9 mouse cellular contexts compared by ENCODE assay signal in genomic region chr5:115215273-115216185, GRCm38 (mm10). TPM values are rescaled to one million over a fixed set of nuclear protein-coding genes. Genes with fewer than 3 reads are reported as not detected.
A peak's percentile ranks its signal among the peaks of the same experiment; 100 is the strongest.
DNase-seq lines count a peak whose midpoint lies in the region; ATAC-seq and TF ChIP-seq lines count a peak whose summit lies in the region.
"Had no signal": no experiment of that assay in that cellular context is flagged by ENCODE, and none has a peak within 500 bp of the region (broad histone marks: within the 10 kb centered on the region; RNA-seq: fewer than 3 reads in every experiment).

No protein-coding gene starts in this region.

- H3K36me3 ChIP-seq in lung, embryonic 14.5 days (ENCODE audit: insufficient read depth), result no peaks in the 10 kb centered on the region
- H3K36me3 ChIP-seq in limb, embryonic 10.5 days, result no peaks in the 10 kb centered on the region

- WGBS in lung, embryonic 14.5 days, result 27% methylated on average over 27 of the region's 27 CpGs
- WGBS in limb, embryonic 10.5 days, result 25% methylated on average over 27 of the region's 27 CpGs
- 27% methylated on average over 27 of the region's 27 CpGs for WGBS in olfactory bulb, adult 2 months

- H3K4me1 ChIP-seq in lung, embryonic 14.5 days (ENCODE audit: insufficient read depth), result no peaks in the 10 kb centered on the region
- H3K4me1 ChIP-seq in limb, embryonic 10.5 days, result peaks cover 20% of the 10 kb centered on the region
- peaks cover 16% of the 10 kb centered on the region for H3K4me1 ChIP-seq in olfactory bulb, adult 2 months (ENCODE audit: control insufficient read depth, insufficient read depth, low read length)

- DNase-seq in cerebellum, adult 9-11 months, result peak; percentile 59
- no peak for DNase-seq in lung, embryonic 14.5 days
- DNase-seq in lung, postnatal 25 days (ENCODE audit: low spot score), result no peak
- DNase-seq in limb, embryonic 10.5 days (ENCODE audit: low spot score), result peak; percentile 40
- no peak for DNase-seq in spleen, postnatal 36 days (ENCODE audit: low spot score in 2 of 2)
- DNase-seq: adrenal gland, postnatal 10 days had no signal

- no peak overlapping the region for H3K27ac ChIP-seq in lung, embryonic 14.5 days (ENCODE audit: low read depth)
- peak overlapping the region; percentile 88 for H3K27ac ChIP-seq in limb, embryonic 10.5 days
- peak overlapping the region; percentile 93 for H3K27ac ChIP-seq in olfactory bulb, adult 2 months (ENCODE audit: insufficient read depth, low read depth, low read length)

- peaks cover 12% of the 10 kb centered on the region for H3K27me3 ChIP-seq in lung, embryonic 14.5 days (ENCODE audit: insufficient read depth, low read length)
- peaks cover 22% of the 10 kb centered on the region for H3K27me3 ChIP-seq in limb, embryonic 10.5 days (ENCODE audit: low read depth, poor library complexity, severe bottlenecking)

- peak overlapping the region; percentile 63 for H3K4me2 ChIP-seq in lung, embryonic 14.5 days

- H3K9me3 ChIP-seq in lung, embryonic 14.5 days (ENCODE audit: low read depth, low read length), result no peaks in the 10 kb centered on the region
- no peaks in the 10 kb centered on the region for H3K9me3 ChIP-seq in limb, embryonic 10.5 days (replicated peaks)

- peak overlapping the region; percentile 32 for H3K4me3 ChIP-seq in lung, embryonic 14.5 days (ENCODE audit: low read depth, low read length)
- H3K4me3 ChIP-seq in limb, embryonic 10.5 days, result peak overlapping the region; percentile 58
- peak overlapping the region; percentile 65; the same call in 1 of the 2 replicates for H3K4me3 ChIP-seq in olfactory bulb, adult 2 months (ENCODE audit: insufficient read depth, low read depth, low read length)

- peak overlapping the region; percentile 38 for H3K9ac ChIP-seq in lung, embryonic 14.5 days

- no peak for ATAC-seq in cerebellum, adult (ENCODE audit: insufficient number of reproducible peaks, low FRiP score, low TSS enrichment)
- peak; percentile 50; the same call in 1 of the 2 replicates for ATAC-seq in lung, embryonic 14.5 days (ENCODE audit: insufficient read depth)
- no peak for ATAC-seq in monocyte, adult 5-6 weeks (replicated peaks; ENCODE audit: insufficient number of reproducible peaks, low FRiP score, low TSS enrichment, poor library complexity, severe bottlenecking)

- no peak for TF ChIP-seq POLR2A in olfactory bulb, adult 2 months (IDR thresholded peaks at IDR 0.05; ENCODE audit: insufficient read depth, low read depth, low read length)

- TF ChIP-seq CTCF in lung, embryonic 14.5 days (IDR thresholded peaks at IDR 0.05; ENCODE audit: low read depth), result no peak
- no peak for TF ChIP-seq CTCF in olfactory bulb, adult 2 months (IDR thresholded peaks at IDR 0.05; ENCODE audit: insufficient read depth, low read depth, low read length)

RNA-seq across cellular contexts. Expression of gene Pop5, which starts 20.1 kb away (rescaled TPM):
- 111 TPM in 2 replicates for polyA plus RNA-seq in lung, embryonic 14.5 days (2014; fragmentation: Nextera tagmentation; extraction: Ambion mirVana)
- polyA plus RNA-seq in limb, embryonic 10.5 days (2016; fragmentation: Nextera tagmentation; extraction: Ambion mirVana), result 130 and 157 TPM in 2 replicates
- polyA plus RNA-seq in olfactory bulb, adult 2 months (2012; ENCODE audit: insufficient read depth, insufficient read length, low replicate concordance, missing spikeins), result not detected in 2 replicates
- total RNA-seq in monocyte, adult 5-6 weeks (2017), result 57.1 to 85.3 TPM (median 81.5 TPM) in 3 replicates

RNA-seq across cellular contexts. Expression of gene Cabp1, which starts 21.3 kb away (rescaled TPM):
- 2.4 and 2.6 TPM in 2 replicates for polyA plus RNA-seq in lung, embryonic 14.5 days (2014; fragmentation: Nextera tagmentation; extraction: Ambion mirVana)
- polyA plus RNA-seq in limb, embryonic 10.5 days (2016; fragmentation: Nextera tagmentation; extraction: Ambion mirVana), result 1.9 and 2.6 TPM in 2 replicates
- not detected in 2 replicates for polyA plus RNA-seq in olfactory bulb, adult 2 months (2012; ENCODE audit: insufficient read depth, insufficient read length, low replicate concordance, missing spikeins)
- not detected in 3 replicates for total RNA-seq in monocyte, adult 5-6 weeks (2017)

RNA-seq across cellular contexts. Expression of gene Rnf10, which starts 57.2 kb away (rescaled TPM):
- 92.5 and 97.2 TPM in 2 replicates for polyA plus RNA-seq in lung, embryonic 14.5 days (2014; fragmentation: Nextera tagmentation; extraction: Ambion mirVana)
- 159 and 160 TPM in 2 replicates for polyA plus RNA-seq in limb, embryonic 10.5 days (2016; fragmentation: Nextera tagmentation; extraction: Ambion mirVana)
- polyA plus RNA-seq in olfactory bulb, adult 2 months (2012; ENCODE audit: insufficient read depth, insufficient read length, low replicate concordance, missing spikeins), result 496 TPM in 1 of 2 replicates, not detected in the other
- 58.1 to 134 TPM (median 61.2 TPM) in 3 replicates for total RNA-seq in monocyte, adult 5-6 weeks (2017)

RNA-seq across cellular contexts. Expression of gene Mlec, which starts 57.5 kb away (rescaled TPM):
- 72.4 and 81.1 TPM in 2 replicates for polyA plus RNA-seq in lung, embryonic 14.5 days (2014; fragmentation: Nextera tagmentation; extraction: Ambion mirVana)
- polyA plus RNA-seq in limb, embryonic 10.5 days (2016; fragmentation: Nextera tagmentation; extraction: Ambion mirVana), result 92.0 and 94.3 TPM in 2 replicates
- polyA plus RNA-seq in olfactory bulb, adult 2 months (2012; ENCODE audit: insufficient read depth, insufficient read length, low replicate concordance, missing spikeins), result 76.8 TPM in 1 of 2 replicates, not detected in the other
- total RNA-seq in monocyte, adult 5-6 weeks (2017), result 59.6 to 65.0 TPM (median 62.6 TPM) in 3 replicates

Comparison
In these comparisons a context has a peak if more than half of its experiments do, and no peak if none do; other contexts are left out.
1. DNase-seq: peak in cerebellum, adult 9-11 months (single experiment) and limb, embryonic 10.5 days (single experiment); none in lung, embryonic 14.5 days (single experiment), lung, postnatal 25 days (single experiment) and spleen, postnatal 36 days (0 of 2).
2. RNA of gene Pop5, which starts 20.1 kb away (polyA plus RNA-seq): 130 to 157 TPM in limb, embryonic 10.5 days and 111 TPM in lung, embryonic 14.5 days; not detected in olfactory bulb, adult 2 months; every median in the first group is over 100 times any median in the second.
3. Peak in every context shown above with its lines, with median percentiles within 50 percentile points of each other: H3K4me3 ChIP-seq.